Mouse (Mus musculus): ENCODE measurements at regions not wholly inside any gene's neighbourhood (a gene's known extent, or its start where the extent isn't known, plus 50 kb on each side); places are given as distances from the start of the nearest gene placed in this dataset.

DNA sequence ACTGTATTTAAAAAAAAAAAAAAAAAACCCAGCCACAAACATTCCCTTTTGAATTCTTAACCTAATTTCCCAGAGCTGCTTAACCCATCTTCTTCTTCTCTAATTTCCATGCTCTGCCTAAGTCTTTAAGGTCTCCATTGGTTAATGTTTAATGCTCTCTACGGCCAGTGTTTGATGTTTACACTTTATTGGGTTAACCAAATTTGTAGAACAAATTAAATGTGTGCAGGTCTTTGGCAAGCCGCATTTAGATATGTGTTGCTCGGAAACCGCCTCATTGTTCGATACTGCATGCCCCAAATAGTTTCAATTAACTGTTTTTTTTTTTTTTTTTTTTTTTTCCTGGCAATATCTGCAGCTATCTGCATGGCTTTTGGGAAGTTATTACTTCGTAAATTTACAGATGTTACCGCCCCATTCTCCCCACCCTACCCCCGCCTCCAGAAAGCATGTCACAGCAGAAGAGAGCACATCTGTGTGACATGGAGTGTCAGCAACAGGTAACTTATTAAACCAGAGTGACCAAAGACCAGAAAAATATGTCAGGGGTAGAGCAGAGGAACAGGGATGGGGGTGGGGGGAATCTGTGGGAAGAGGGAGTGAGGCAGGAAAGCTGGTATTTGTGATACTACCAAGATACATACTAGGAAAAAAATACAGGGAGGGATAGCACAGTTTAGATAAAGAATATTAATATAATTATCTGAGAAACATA lies 73.5 kb upstream of the Arid5b start:
- no peak for TF ChIP-seq CTCF (conservative IDR thresholded peaks at IDR 0.05; ENCODE audit: insufficient read depth, insufficient read length, low read depth, low read length)
- no peak for TF ChIP-seq POLR2A (IDR thresholded peaks at IDR 0.05; ENCODE audit: low read depth, low read length)
- Histone ChIP-seq H3K27ac (ENCODE audit: insufficient read depth, low read depth, low read length) (0 out of 2 replicates have a peak overlapping the region, but pooled peaks have one; percentile 52), H3K4me3 (ENCODE audit: insufficient read depth, low read depth, low read length) (no peak overlapping the region), H3K27me3 (replicated peaks; ENCODE audit: control insufficient read depth, insufficient read depth, low read length) (no peaks in the 10 kb centered on the region), H3K36me3 (ENCODE audit: control insufficient read depth, insufficient read depth, low read length) (no peaks in the 10 kb centered on the region), H3K4me1 (ENCODE audit: control insufficient read depth, insufficient read depth, low read length) (peaks cover 18% of the 10 kb centered on the region)
- DNase-seq, result peak; percentile 82
- WGBS, result 28% methylated on average over 8 of the region's 8 CpGs

DNA sequence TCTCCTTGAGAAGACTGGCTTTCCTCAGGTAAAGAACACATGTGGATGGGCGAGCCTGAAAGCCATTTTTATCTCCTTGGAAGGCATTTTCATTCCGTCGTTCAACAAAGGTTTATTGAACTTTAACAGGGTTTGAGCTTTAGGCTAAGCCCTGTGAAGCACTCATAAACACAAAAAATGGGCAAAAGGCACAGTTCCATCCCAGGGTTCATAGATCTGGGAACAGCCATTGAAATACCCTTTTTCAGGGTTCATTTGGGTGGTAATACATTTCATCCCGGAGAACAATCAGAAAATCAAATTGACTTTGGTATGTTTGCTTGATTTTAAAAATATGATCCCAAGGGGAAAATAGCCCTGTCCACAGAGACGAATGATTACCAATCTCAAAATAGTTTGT lies 72.9 kb upstream of the Arid5b start:
- 28% methylated on average over 5 of the region's 5 CpGs for WGBS
- TF ChIP-seq POLR2A (IDR thresholded peaks at IDR 0.05; ENCODE audit: low read depth, low read length), result no peak
- TF ChIP-seq CTCF (conservative IDR thresholded peaks at IDR 0.05; ENCODE audit: insufficient read depth, insufficient read length, low read depth, low read length), result no peak
- DNase-seq, result peak; percentile 29
- Histone ChIP-seq H3K27ac (ENCODE audit: insufficient read depth, low read depth, low read length) (peak overlapping the region; percentile 82), H3K27me3 (replicated peaks; ENCODE audit: control insufficient read depth, insufficient read depth, low read length) (no peaks in the 10 kb centered on the region), H3K4me1 (ENCODE audit: control insufficient read depth, insufficient read depth, low read length) (peaks cover 18% of the 10 kb centered on the region), H3K4me3 (ENCODE audit: insufficient read depth, low read depth, low read length) (no peak overlapping the region), H3K36me3 (ENCODE audit: control insufficient read depth, insufficient read depth, low read length) (no peaks in the 10 kb centered on the region)

DNA sequence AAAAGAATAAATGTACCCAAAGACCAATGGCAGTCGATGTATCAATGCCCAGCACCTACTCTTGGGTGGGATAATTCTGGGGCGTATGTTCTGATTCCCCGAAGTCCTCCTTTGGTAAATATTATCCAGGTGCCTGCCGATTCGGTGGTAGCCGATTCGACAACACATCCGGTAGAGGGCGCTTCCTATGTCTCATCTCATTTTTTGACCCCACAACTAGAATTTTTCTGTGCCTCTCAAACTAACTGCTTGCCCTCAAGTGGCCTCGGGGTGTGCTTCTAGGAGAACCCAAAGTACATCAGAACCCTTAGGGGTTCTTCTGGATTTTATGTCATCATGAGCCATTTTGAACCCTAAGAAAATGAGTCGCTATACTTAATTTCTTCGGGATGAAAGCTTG lies 72.3 kb upstream of the Arid5b start:
- Histone ChIP-seq H3K27ac (ENCODE audit: insufficient read depth, low read depth, low read length) (no peak overlapping the region; the same call in 1 of the 2 replicates), H3K4me3 (ENCODE audit: insufficient read depth, low read depth, low read length) (no peak overlapping the region), H3K4me1 (ENCODE audit: control insufficient read depth, insufficient read depth, low read length) (peaks cover 20% of the 10 kb centered on the region), H3K36me3 (ENCODE audit: control insufficient read depth, insufficient read depth, low read length) (no peaks in the 10 kb centered on the region), H3K27me3 (replicated peaks; ENCODE audit: control insufficient read depth, insufficient read depth, low read length) (no peaks in the 10 kb centered on the region)
- DNase-seq, result no peak
- TF ChIP-seq POLR2A (IDR thresholded peaks at IDR 0.05; ENCODE audit: low read depth, low read length) (no peak), CTCF (conservative IDR thresholded peaks at IDR 0.05; ENCODE audit: insufficient read depth, insufficient read length, low read depth, low read length) (no peak)
- WGBS, result 77% methylated on average over 12 of the region's 12 CpGs

DNA sequence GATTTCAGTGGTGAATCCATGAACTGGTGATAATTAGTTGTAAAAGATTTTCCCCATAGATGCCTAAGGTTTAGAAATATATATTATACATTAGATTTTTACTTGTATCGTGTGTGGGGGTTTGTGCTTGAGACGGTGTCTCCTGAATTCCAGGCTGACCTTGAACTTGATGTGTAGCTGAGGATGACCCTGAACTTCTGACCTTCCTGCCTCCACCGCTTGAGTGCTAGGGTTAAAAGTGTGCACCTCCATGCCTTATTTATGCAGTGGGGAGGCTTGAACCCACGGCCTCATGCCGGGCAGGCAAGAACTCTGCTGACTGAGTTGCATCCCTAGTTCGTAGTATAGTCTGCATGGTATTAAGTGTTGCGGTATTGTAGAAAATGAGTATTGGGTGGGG lies 69.3 kb upstream of the Arid5b start:
- no peaks in the 10 kb centered on the region for H3K27me3 ChIP-seq (replicated peaks; ENCODE audit: control insufficient read depth, insufficient read depth, low read length)
- WGBS, result 85% methylated on average over 7 of the region's 7 CpGs
- H3K27ac ChIP-seq (ENCODE audit: insufficient read depth, low read depth, low read length), result no peak overlapping the region
- H3K4me1 ChIP-seq (ENCODE audit: control insufficient read depth, insufficient read depth, low read length), result peaks cover 15% of the 10 kb centered on the region
- no peaks in the 10 kb centered on the region for H3K36me3 ChIP-seq (ENCODE audit: control insufficient read depth, insufficient read depth, low read length)
- H3K4me3 ChIP-seq (ENCODE audit: insufficient read depth, low read depth, low read length), result no peak overlapping the region
- no peak for DNase-seq
- TF ChIP-seq CTCF (conservative IDR thresholded peaks at IDR 0.05; ENCODE audit: insufficient read depth, insufficient read length, low read depth, low read length), result no peak
- no peak for TF ChIP-seq POLR2A (IDR thresholded peaks at IDR 0.05; ENCODE audit: low read depth, low read length)

DNA sequence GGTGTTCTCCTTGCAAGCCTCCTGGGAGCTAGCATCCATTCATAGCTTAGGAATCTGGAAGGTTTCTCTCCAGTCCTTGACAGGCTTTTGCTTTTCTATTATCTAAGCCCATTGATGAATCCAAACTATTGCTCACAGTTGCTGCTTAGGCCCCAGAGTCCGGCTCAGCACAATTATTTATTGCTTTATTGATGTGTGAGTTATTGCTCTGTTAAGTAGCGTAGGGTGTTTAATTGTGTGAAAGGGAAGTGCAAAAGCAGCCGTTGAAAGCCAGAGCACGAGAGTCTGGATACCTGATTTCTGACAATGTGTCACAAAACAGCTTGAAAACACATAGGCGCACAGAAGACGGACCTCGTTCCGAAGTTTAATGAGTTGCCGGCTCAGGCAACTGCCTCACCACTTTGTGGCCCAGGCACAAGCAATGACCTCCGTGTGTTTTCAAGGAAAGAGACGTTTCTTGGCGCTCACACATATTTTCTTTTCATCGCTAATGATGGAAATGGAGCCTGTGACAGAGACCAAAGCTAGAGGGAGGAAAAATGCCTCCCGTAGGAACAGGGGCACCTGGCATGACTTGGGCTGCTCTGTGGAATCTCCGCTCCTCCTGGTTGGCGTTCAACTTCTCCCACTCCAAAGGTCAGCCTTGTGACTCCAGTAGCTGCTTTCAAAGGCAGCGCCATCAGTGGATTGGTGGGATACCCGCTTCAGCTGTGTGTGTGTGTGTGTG lies 66.6 kb upstream of the Arid5b start:
- no peak for TF ChIP-seq POLR2A (IDR thresholded peaks at IDR 0.05; ENCODE audit: low read depth, low read length)
- TF ChIP-seq CTCF (conservative IDR thresholded peaks at IDR 0.05; ENCODE audit: insufficient read depth, insufficient read length, low read depth, low read length), result no peak
- Histone ChIP-seq H3K27me3 (replicated peaks; ENCODE audit: control insufficient read depth, insufficient read depth, low read length) (no peaks in the 10 kb centered on the region), H3K27ac (ENCODE audit: insufficient read depth, low read depth, low read length) (peak overlapping the region; percentile 72), H3K36me3 (ENCODE audit: control insufficient read depth, insufficient read depth, low read length) (no peaks in the 10 kb centered on the region), H3K4me3 (ENCODE audit: insufficient read depth, low read depth, low read length) (no peak overlapping the region), H3K4me1 (ENCODE audit: control insufficient read depth, insufficient read depth, low read length) (peaks cover 9% of the 10 kb centered on the region; the same call in 1 of the 2 replicates)
- DNase-seq, result peak; percentile 92
- WGBS, result 50% methylated on average over 18 of the region's 18 CpGs

DNA sequence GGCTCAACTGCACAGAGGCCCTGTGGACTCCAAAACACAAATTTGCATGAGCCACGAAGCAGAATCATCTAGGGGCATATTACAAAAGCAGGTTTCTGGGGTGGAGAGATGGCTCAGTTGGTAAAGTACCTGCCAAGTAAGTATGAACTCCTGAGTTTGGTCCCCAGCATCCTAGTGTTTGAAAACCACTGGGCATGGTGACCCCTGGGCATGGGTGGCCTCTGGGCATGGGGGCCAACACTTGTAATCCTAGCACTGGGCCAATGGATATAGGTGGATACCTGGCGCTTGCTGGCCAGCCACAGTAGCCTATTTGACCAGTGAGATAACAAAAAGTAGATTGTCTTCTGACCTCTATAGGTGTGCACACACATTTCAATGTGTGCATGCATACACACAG lies 65.7 kb upstream of the Arid5b start:
- Histone ChIP-seq H3K4me3 (ENCODE audit: insufficient read depth, low read depth, low read length) (no peak overlapping the region), H3K27me3 (replicated peaks; ENCODE audit: control insufficient read depth, insufficient read depth, low read length) (no peaks in the 10 kb centered on the region), H3K27ac (ENCODE audit: insufficient read depth, low read depth, low read length) (no peak overlapping the region), H3K4me1 (ENCODE audit: control insufficient read depth, insufficient read depth, low read length) (peaks cover 9% of the 10 kb centered on the region; the same call in 1 of the 2 replicates), H3K36me3 (ENCODE audit: control insufficient read depth, insufficient read depth, low read length) (no peaks in the 10 kb centered on the region)
- WGBS, result 95% methylated on average over 2 of the region's 2 CpGs
- TF ChIP-seq POLR2A (IDR thresholded peaks at IDR 0.05; ENCODE audit: low read depth, low read length) (no peak), CTCF (conservative IDR thresholded peaks at IDR 0.05; ENCODE audit: insufficient read depth, insufficient read length, low read depth, low read length) (no peak)
- no peak for DNase-seq

DNA sequence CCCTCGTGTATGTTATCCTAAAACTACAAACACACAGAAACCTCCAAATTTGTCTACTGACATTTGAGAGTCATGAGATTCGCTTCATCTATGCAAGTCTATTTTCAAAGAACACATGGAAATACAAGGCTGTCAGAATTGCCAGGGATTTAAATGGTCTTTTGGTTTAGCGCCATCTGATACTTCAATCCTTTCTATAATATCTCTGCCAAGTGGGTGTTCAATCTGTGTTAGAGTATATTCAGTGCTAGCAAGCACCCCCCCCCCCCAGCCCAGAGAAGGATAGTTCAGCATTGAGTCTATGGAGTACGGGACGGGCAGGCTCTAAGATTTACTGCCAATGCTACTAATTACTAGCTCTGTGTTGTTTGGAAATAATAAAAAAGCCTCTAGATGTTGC lies 55.5 kb upstream of the Arid5b start:
- Histone ChIP-seq H3K4me3 (ENCODE audit: insufficient read depth, low read depth, low read length) (no peak overlapping the region), H3K27me3 (replicated peaks; ENCODE audit: control insufficient read depth, insufficient read depth, low read length) (no peaks in the 10 kb centered on the region), H3K4me1 (ENCODE audit: control insufficient read depth, insufficient read depth, low read length) (no peaks in the 10 kb centered on the region), H3K27ac (ENCODE audit: insufficient read depth, low read depth, low read length) (no peak overlapping the region), H3K36me3 (ENCODE audit: control insufficient read depth, insufficient read depth, low read length) (no peaks in the 10 kb centered on the region)
- no peak for DNase-seq
- TF ChIP-seq CTCF (conservative IDR thresholded peaks at IDR 0.05; ENCODE audit: insufficient read depth, insufficient read length, low read depth, low read length) (no peak), POLR2A (IDR thresholded peaks at IDR 0.05; ENCODE audit: low read depth, low read length) (no peak)
- WGBS, result 91% methylated on average over 5 of the region's 5 CpGs

Measured in kidney, adult 2 months (tissue).